Mouse (Mus musculus) liver, postnatal 0 days (tissue): ENCODE measurements around the gene Slc24a2.

Experiments used
- CTCF ChIP-seq: sonication (generic); IDR thresholded peaks from 2 replicates; pipeline ENCODE4 v1.5.1; 2016; ENCODE audit warnings: antibody characterized with exemption, low read depth
- EP300 ChIP-seq: IDR thresholded peaks from 2 replicates; pipeline ENCODE4 v1.6.1; 2016; ENCODE audit warnings: antibody characterized with exemption, low read depth, mild to moderate bottlenecking

DNA sequence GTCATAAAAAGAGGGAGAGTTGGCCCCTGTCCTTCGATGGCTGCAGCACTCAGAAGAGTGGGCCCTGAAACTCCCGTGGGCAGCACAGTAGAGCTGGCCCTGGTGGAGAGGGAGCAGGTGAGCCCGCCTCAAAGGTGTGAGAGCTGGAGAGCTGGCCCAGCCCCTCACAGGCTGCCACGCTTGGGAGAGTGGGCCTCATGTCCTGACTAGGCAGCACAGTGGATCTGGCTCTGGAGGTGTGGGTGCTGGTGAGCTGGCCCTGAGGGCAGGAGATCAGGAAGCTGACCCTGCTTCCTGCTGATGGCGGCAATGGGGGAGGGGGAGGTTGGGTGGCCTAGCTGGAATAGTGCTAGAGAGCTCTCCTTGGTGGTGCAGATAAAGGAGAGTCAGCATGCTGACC is 129.3 kb downstream of the Slc24a2 start:
- no peak for TF ChIP-seq CTCF
- TF ChIP-seq EP300 = no peak
